In the genomic region with DNA sequence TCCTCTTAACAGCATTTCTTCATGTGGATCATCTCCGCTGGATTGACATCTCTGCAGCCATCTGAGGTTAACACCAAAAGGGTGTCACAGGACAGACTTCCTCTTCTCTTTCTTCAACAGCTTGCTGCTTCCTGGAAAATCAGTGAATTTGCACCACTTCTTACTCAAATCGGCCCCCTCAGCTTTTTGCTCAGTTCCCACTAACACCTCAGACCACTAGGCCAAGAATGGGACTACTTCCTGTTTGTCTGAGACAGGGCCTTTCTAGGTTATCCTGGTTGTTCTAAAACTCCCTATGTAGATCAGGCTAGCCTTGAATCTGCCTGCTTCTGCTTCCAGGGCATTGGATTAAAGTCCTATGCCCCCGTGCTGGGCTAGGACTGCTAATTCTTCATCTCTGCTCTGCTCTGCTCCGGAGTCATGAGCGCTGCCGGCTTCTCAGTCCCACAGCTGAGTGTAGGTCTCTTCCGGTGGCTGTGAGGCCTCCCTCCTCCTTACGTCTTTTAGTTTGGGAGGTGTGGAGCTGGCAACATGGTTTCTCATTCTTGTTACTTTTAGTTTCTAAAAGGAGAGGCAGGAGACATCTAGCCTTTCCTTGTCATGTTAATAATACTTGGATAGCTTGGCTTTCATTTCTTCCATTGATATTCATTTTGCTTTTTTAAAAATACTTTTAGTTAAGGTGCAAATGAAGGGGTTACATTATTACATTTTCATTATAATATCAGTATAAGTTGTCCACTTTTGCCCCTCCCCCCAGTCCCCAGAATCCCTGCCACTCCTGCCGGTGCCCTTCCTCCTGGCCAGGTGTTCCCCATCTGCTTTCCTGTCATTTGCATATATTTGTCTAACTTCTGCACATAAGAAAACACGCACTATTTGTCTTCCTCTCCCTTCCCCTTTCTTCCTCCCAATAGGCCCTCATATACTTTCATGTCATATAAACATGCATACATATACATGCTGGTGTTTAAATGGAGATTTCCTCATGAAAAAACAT, we compare ENCODE assay signal across 20 mouse cellular contexts. TPM values are rescaled to one million over a fixed set of nuclear protein-coding genes. Genes with fewer than 3 reads are reported as not detected.
DNase-seq lines count a peak whose midpoint lies in the region.
"Had no signal": no experiment of that assay in that cellular context is flagged by ENCODE, and none has a peak within 500 bp of the region (broad histone marks: within the 10 kb centered on the region; RNA-seq: fewer than 3 reads in every experiment).

No protein-coding gene starts in this region.

- WGBS in macrophage (ENCODE audit: missing documents): 52% methylated on average over 10 of the region's 10 CpGs

- H3K27ac ChIP-seq in macrophage: peak overlapping the region; percentile 62
- H3K27ac ChIP-seq: forebrain, embryonic 12.5 days; heart, embryonic 13.5 days; hindbrain, embryonic 14.5 days; kidney, postnatal 0 days; left cerebral cortex, adult 2 months; liver, embryonic 14.5 days; midbrain, embryonic 10.5 days; neural tube, embryonic 13.5 days had no signal

- intact Hi-C loops in heart, postnatal 25 days (cut with DNase I): no loop called here

- H3K36me3 ChIP-seq in macrophage (ENCODE audit: inconsistent target): no peaks in the 10 kb centered on the region

- peak; percentile 94 for DNase-seq in heart, adult 11 months
- DNase-seq in heart, postnatal 25 days (ENCODE audit: low spot score): no peak
- DNase-seq in 416B (ENCODE audit: low read depth) (peak; percentile 54), R1 (ENCODE audit: low read depth, low spot score) (peak; percentile 48)
- DNase-seq in cerebellum, adult 9-10 months: no peak
- no peak for DNase-seq in neural tube, embryonic 10.5 days (ENCODE audit: extremely low spot score, low spot score)
- DNase-seq in right cerebral cortex, postnatal 25 days: no peak
- DNase-seq: adrenal gland, postnatal 25 days; cerebellum, adult 11-12 months; gastrocnemius, postnatal 14 days; right cerebral cortex, adult 18-20 months had no signal

- H3K4me3 ChIP-seq in macrophage (ENCODE audit: inconsistent target): no peak overlapping the region
- H3K4me3 ChIP-seq: forebrain, embryonic 12.5 days; heart, embryonic 13.5 days; left cerebral cortex, adult 2 months; midbrain, embryonic 10.5 days; neural tube, embryonic 13.5 days had no signal

- no peaks in the 10 kb centered on the region for H3K79me2 ChIP-seq in macrophage (ENCODE audit: inconsistent target)

RNA-seq across cellular contexts. Expression of a gene that starts 17.5 kb away (rescaled TPM):
- 10 to 100 TPM; 33.7 to 40.2 TPM for total RNA-seq in heart, postnatal 25 days (2021)
- total RNA-seq in macrophage (2018; cell fraction: chromatin; rRNA removed): 100 to 1,000 TPM; 133 to 774 (median 552) TPM
- 100 to 1,000 TPM in 5 of 26 experiments, 10 to 100 TPM in 21; 34.5 to 126 (median 79.4) TPM for total RNA-seq in macrophage (2018; cell fraction: cytosol; rRNA removed)
- 100 to 1,000 TPM in 21 of 26 experiments, 10 to 100 TPM in 5; 87.6 to 549 (median 241) TPM for total RNA-seq in macrophage (2018; cell fraction: nucleus; rRNA removed)
- 41.5 to 104 TPM (median 81.1 TPM) in 3 replicates for polyA plus RNA-seq in macrophage (2018)

Comparison
In these comparisons a context has a peak if more than half of its experiments do, and no peak if none do; other contexts are left out.
1. DNase-seq: peak in heart, adult 11 months (single experiment), 416B (single experiment) and R1 (single experiment); none in heart, postnatal 25 days (single experiment), cerebellum, adult 9-10 months (single experiment), neural tube, embryonic 10.5 days (single experiment) and right cerebral cortex, postnatal 25 days (single experiment).